Mouse (Mus musculus) inflammation-experienced regulatory T-cells (primary cell): ENCODE results near the gene Brd3os. TPM values are rescaled to one million over a fixed set of nuclear protein-coding genes. Genes with fewer than 3 reads are reported as not detected.

Experiments
- polyA plus RNA-seq, 2 experiments: library from polyadenylated mRNA; unstranded; fragments of 100-300 nt; shearing (Covaris generic); gene quantifications; one replicate each; pipeline ENCODE4 v1.2.1; 2017

Gene Brd3os
- under 1 TPM in 1 of 2 experiments, not detected in 1; 0.16 TPM for polyA plus RNA-seq

DNA sequence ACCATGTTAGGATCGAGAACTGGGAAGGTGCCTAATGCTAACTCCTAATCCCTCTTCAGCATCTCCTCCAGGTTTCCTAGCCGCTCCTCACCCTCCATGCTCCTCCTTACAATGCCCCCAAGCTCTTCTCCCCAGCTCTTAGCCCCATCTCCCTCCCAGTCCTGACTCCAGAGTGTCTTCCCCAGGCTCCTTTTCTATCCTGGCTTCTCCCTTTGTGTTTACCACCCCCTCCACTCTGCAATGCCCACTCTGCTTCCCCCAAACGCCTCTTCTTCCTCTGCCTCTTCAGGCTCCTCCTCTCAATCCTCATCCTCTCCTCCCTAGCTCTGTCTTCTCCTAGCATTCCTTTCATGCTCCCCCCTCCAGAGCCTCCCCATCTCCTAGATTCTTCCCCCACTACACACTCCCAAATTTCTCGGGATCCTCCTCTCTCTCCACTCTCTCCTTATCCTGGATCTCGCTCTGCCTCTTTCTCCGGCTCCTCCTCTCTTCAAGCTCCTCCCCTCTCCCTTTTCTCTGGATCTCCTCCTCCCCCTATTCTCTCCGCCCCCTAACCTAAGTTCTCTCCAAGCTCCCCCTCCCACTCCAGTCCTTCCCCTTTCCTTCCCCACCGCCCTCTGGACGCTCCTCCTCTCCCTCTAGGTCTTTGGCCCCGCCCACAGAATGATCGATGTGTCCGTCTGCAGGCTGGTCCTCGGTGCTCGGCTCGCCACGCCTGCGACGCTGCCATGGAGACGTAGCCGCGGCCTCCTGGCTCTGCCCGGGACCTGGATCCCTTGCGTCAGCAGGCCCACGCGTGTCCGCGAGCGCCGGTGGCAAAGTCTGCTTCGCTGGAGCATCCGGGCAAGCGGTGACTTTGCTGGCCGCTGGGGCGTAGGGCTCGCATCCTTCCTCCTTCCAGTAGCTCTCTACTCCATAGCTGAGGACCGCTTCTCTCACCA is at the start of gene Brd3os:
TSS of gene Brd3os (plus strand) at position 558 of the 941 bp plus-strand sequence.

DNA sequence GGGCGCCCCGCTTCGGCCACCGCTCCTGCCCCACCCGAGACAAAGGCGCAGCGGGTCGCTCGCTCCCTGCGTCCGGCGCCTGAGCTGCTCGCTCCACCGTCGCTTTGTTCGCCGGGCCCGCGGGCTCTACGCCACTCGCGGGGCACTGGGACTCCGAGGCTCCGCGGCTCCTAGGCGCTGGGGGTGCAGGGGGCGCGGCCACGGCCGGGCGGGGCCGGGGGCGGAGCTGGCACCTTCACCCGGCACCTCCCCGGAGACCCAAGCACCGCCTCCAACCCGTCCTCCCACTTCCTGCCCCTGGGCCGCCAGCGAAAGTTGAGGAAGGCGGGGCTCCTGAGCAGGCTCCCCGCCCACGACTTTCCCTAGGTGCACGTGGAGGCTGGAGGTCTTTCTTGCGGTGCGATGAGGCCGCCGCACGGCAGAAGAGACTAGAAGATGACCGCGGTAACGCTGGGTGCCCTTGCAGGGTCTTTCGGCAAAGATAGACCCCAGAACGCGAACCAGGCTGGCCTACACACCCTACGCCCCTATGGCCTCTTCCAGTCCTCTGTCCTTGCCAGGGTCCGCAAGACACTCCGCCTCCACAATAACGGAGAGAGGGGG is 15.2 kb upstream of the Brd3os start, which contains the start of gene Vav2:
TSS of gene Vav2 (minus strand) at position 179 of the 603 bp plus-strand sequence.

Other genes with a start within 250 kb of the Brd3os start
- gene Sardh, start 194.0 kb upstream of the Brd3os start, polyA plus RNA-seq = 10 to 100 TPM in 1 of 2 experiments, 1 to 10 TPM in 1; 3.3 to 11.3 TPM
- gene Vav2, start 15.3 kb upstream of the Brd3os start, polyA plus RNA-seq = 10 to 100 TPM in 1 of 2 experiments, 1 to 10 TPM in 1; 7.4 to 24.3 TPM
- gene Brd3, start 65.3 kb downstream of the Brd3os start, polyA plus RNA-seq = 10 to 100 TPM; 43.1 to 51.6 TPM
- gene Wdr5, start 72.8 kb downstream of the Brd3os start, polyA plus RNA-seq = 10 to 100 TPM; 31.5 to 43.8 TPM
- gene Rxra, start 234.1 kb downstream of the Brd3os start, polyA plus RNA-seq = 10 to 100 TPM; 13.9 to 19.1 TPM